Mouse (Mus musculus) G1E (cell line): ENCODE measurements around the gene Slc35f6. TPM values are rescaled to one million over a fixed set of nuclear protein-coding genes. Genes with fewer than 3 reads are reported as not detected.

Experiments
- ATAC-seq: 2 replicates; pipeline ENCODE4 v1.8.0; 2016; ENCODE audit warnings: mild to moderate bottlenecking; ENCODE audit not compliant: insufficient number of reproducible peaks, poor library complexity, low FRiP score, severe bottlenecking; ENCODE audit errors: extremely low read depth
- DNase-seq: peaks from one replicate; pipeline ENCODE4 v3.0.0; 2012; ENCODE audit warnings: low spot score
- H3K27me3 ChIP-seq: 2 replicates; pipeline ENCODE4 v1.6.1; 2012; ENCODE audit warnings: mild to moderate bottlenecking, low read length, inconsistent platforms; ENCODE audit not compliant: insufficient read depth
- H3K36me3 ChIP-seq: replicated peaks from 2 replicates; pipeline ENCODE3; 2012; ENCODE audit warnings: mild to moderate bottlenecking, inconsistent platforms
- H3K4me1 ChIP-seq: 2 replicates; pipeline ENCODE4 v1.6.1; 2012; ENCODE audit warnings: low read depth, low read length, inconsistent platforms, mixed read lengths; ENCODE audit not compliant: insufficient read depth
- H3K4me3 ChIP-seq: 2 replicates; pipeline ENCODE4 v1.5.1; 2012; ENCODE audit warnings: low read depth, mild to moderate bottlenecking, inconsistent platforms, low read length, moderate library complexity, mixed read lengths
- H3K9me3 ChIP-seq: replicated peaks from 2 replicates; pipeline ENCODE4 v1.6.1; 2012; ENCODE audit warnings: inconsistent platforms
- CTCF ChIP-seq: IDR thresholded peaks from 2 replicates; pipeline ENCODE4 v1.5.1; 2012; ENCODE audit warnings: low read depth, low read length, inconsistent platforms, mixed read lengths
- GATA1 ChIP-seq: IDR thresholded peaks from 2 replicates; pipeline ENCODE4 v1.6.1; 2012; ENCODE audit warnings: borderline replicate concordance, low read length, inconsistent platforms, mixed read lengths
- GATA2 ChIP-seq: IDR thresholded peaks from 2 replicates; pipeline ENCODE4 v1.6.1; 2012; ENCODE audit warnings: low read depth, low read length, inconsistent platforms, borderline replicate concordance
- POLR2AphosphoS5 ChIP-seq: IDR thresholded peaks from 2 replicates; pipeline ENCODE4 v1.6.1; 2012; ENCODE audit warnings: low read depth, low read length, inconsistent platforms; ENCODE audit not compliant: insufficient replicate concordance
- TAL1 ChIP-seq: conservative IDR thresholded peaks from 2 replicates; pipeline ENCODE4 v1.6.1; 2012; ENCODE audit warnings: low read depth, low read length, inconsistent platforms, mixed read lengths
- polyA plus RNA-seq: library from polyadenylated mRNA; stranded (reverse); fragments of >175 nt; gene quantifications from 2 replicates; pipeline ENCODE4 v1.2.3, GENCODE M21; 2012
- total RNA-seq, 2 experiments: library from RNA; stranded (forward) in 1 of 2; stranded (reverse) in 1 of 2; fragments of 200-1000 nt in 1 of 2; fragments of >200 nt in 1 of 2; fragmentation: Nextera tagmentation in 1 of 2; gene quantifications; 2 replicates each; pipeline ENCODE4 v1.2.3; 2014 to 2017

The Slc35f6 gene
- total and polyA plus RNA-seq, 3 experiments: 10.6 to 15.3 (median 11.9) TPM

DNA sequence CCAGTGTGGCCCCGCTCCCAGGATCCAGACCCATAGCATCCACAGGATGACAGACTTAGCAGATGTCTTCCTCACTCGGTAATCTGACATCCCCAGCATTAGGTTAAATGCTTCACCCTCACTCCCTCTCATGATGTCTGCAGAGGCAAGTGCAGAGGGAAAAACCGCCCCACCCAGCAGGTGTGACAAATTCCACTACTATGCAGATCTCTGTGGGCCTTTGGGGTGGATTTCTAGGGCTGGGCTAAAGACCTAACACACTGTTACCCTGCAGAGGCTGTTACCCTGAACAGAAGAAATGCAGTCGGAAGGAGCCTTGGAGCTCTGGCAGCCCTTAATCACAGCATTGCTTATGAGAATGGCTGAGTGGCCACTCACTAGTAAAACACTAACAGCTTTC, 11.3 kb downstream of the Slc35f6 start:
- TF ChIP-seq POLR2AphosphoS5 (no peak), GATA2 (no peak)
- peaks cover 50% of the 10 kb centered on the region for H3K36me3 ChIP-seq
- peaks cover 18% of the 10 kb centered on the region for H3K9me3 ChIP-seq
- no peak for DNase-seq
- no peak overlapping the region for H3K4me3 ChIP-seq
- no peaks in the 10 kb centered on the region for H3K4me1 ChIP-seq
- no peaks in the 10 kb centered on the region; the same call in 1 of the 2 replicates for H3K27me3 ChIP-seq
- ATAC-seq: no peak

DNA sequence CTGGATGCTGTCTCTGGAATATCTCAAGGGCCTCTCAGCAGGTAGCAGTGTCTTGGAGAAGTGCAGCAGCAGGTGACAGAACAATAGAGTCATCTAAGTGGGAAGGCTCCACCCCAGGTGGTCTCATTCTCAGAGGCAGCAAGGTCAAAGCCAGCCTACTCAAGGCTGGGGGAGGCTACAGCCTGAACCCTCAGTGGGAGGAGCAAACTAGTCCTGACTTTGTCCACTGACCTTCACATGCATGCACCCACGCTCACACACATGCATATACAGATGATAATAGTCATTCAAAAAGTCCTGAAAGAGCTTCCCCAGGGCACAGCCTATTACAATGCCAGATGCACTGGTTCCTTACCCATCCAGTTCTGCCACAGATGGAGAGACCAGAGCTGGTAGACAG, 12.5 kb downstream of the Slc35f6 start:
- DNase-seq (no peak), ATAC-seq (no peak)
- H3K9me3 ChIP-seq: peaks cover 18% of the 10 kb centered on the region
- no peaks in the 10 kb centered on the region; the same call in 1 of the 2 replicates for H3K27me3 ChIP-seq
- no peak for TF ChIP-seq GATA2
- H3K36me3 ChIP-seq: peaks cover 39% of the 10 kb centered on the region
- H3K4me1 ChIP-seq: peaks cover under 1% of the 10 kb centered on the region; the same call in 1 of the 2 replicates
- no peak overlapping the region for H3K4me3 ChIP-seq

DNA sequence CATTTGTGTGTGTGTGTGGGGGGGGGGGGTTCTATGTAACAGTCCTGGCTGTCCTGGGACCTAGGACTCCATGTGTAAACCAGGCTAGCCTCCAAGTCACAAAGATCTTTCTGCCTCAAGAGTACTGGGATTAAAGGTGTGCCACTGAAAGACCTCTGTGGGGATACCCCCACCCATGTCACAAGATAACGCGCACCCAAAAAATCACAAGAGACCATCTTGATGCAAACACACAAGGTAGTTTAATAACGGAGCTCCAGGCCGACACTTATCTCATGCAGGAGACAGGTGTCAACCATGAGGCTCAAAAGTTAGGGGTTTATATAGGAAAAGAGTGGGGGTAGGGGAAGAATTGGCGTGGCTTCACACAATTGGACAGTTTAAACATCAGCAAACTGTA, 13.1 kb downstream of the Slc35f6 start:
- TF ChIP-seq CTCF (no peak), GATA2 (no peak), TAL1 (no peak), POLR2AphosphoS5 (no peak), GATA1 (no peak)
- Histone ChIP-seq H3K27me3 (no peaks in the 10 kb centered on the region; the same call in 1 of the 2 replicates), H3K36me3 (peaks cover 33% of the 10 kb centered on the region), H3K9me3 (peaks cover 18% of the 10 kb centered on the region), H3K4me3 (no peak overlapping the region), H3K4me1 (peaks cover 4% of the 10 kb centered on the region)
- ATAC-seq: no peak
- no peak for DNase-seq

DNA sequence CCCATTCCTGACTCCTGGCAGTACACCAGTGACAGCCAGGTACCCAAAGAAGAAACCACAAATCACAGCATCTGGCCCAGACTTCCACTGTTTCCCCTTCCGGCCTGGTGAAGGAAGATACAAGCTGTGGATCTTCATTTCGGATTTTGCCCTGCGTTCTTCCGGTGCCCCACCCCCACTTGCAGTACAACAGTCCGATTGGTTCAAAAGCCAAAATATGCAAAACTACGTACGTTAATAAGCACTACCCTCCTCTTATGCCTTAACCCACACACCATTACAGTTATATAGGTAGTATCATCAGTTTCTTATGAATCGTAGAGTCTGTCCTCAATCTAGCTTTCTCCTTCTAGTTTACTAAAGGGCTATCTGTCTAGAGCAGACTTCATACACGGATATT, 17.6 kb downstream of the Slc35f6 start:
- H3K27me3 ChIP-seq: no peaks in the 10 kb centered on the region; the same call in 1 of the 2 replicates
- H3K36me3 ChIP-seq: peaks cover 27% of the 10 kb centered on the region
- peaks cover 16% of the 10 kb centered on the region for H3K9me3 ChIP-seq
- no peak overlapping the region for H3K4me3 ChIP-seq
- ATAC-seq: no peak
- no peak for TF ChIP-seq POLR2AphosphoS5
- TF ChIP-seq CTCF: no peak
- no peak for TF ChIP-seq GATA1
- TF ChIP-seq GATA2: no peak
- TF ChIP-seq TAL1: no peak
- no peak for DNase-seq
- H3K4me1 ChIP-seq: peaks cover 36% of the 10 kb centered on the region

DNA sequence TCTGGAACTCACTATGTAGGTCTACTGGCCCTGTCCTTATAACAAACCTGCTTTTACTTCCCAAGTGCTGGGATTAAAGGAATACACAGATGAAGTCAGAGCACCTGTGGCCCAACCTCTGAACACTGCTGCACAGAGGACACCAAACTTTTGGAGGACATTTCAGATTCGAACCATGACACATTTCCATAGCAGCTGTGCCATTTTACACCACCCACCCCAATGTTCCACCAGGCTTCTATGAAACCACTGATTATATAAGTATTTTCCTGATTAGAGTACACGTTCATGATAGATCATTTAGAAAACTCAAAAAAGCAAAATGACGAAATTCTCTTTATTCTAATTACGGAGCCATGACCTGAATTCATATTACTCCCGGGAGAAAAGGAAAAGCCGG, 18.2 kb downstream of the Slc35f6 start:
- Histone ChIP-seq H3K9me3 (peaks cover 10% of the 10 kb centered on the region), H3K4me3 (peak overlapping the region; percentile 93), H3K4me1 (peaks cover 36% of the 10 kb centered on the region), H3K27me3 (no peaks in the 10 kb centered on the region; the same call in 1 of the 2 replicates), H3K36me3 (peaks cover 33% of the 10 kb centered on the region)
- TF ChIP-seq CTCF (no peak), GATA1 (no peak), TAL1 (no peak), GATA2 (no peak), POLR2AphosphoS5 (no peak)
- DNase-seq: no peak
- ATAC-seq: no peak

DNA sequence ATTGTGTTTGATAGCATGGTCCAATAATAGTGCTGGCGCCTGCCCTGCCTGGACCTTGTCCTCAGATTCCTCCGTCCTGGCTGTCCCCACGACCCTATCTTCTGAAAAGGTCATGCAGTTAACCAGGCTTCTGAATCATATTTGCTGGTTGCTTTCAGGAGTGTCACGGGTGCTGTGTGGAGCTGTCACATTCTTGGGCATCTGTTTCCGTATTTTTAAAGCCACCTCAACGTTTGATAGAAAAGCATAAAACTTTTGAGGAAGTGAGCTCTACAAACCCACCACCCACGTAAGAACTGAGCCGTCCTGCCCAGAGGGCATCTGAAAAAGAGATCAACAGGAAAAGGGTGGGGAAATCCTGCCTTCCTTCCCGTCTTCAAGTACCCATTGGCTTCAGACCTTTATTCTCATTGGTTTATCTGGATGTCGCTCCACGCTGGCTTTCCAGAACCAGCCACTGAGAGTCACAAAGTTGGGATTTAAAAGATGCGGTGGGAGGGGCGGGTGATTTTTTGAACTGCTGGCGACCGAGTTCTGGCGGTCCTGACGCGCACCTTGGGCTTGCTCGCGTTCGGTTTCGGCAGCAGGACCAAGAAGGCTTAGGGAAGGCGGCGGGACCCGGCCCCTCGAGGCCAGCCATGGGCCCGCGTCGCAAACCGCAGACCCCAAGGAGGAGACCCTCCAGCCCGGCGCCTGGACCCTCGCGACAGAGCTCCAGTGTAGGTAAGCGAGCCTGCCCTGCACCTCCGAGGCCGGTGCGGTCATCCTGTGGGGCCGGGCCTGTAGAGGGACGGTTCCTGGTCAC, 18.9 kb downstream of the Slc35f6 start, which contains the start of gene Cenpa:
Cenpa (plus strand) TSS at position 387 of the 805 bp plus-strand sequence.
- peaks cover 39% of the 10 kb centered on the region for H3K36me3 ChIP-seq
- H3K9me3 ChIP-seq: peaks cover 4% of the 10 kb centered on the region
- no peak for TF ChIP-seq GATA2
- no peak for TF ChIP-seq POLR2AphosphoS5
- TF ChIP-seq CTCF: no peak
- TF ChIP-seq GATA1: no peak
- TF ChIP-seq TAL1: no peak
- peak; percentile 95 for ATAC-seq
- H3K27me3 ChIP-seq: no peaks in the 10 kb centered on the region; the same call in 1 of the 2 replicates
- H3K4me3 ChIP-seq: peak within 1 kb of the TSS; percentile 93
- DNase-seq: peak; percentile 97
- H3K4me1 ChIP-seq: peaks cover 36% of the 10 kb centered on the region
